Mouse (Mus musculus) stomach, postnatal 0 days (tissue): ENCODE data around the gene Slc28a3.

ENCODE experiments used
- CTCF ChIP-seq: IDR thresholded peaks from 2 replicates; pipeline ENCODE4 v1.5.1; 2016; ENCODE audit warnings: antibody characterized with exemption, low read depth, mild to moderate bottlenecking, moderate library complexity
- EP300 ChIP-seq: optimal IDR thresholded peaks from 2 replicates; pipeline ENCODE3; 2016; ENCODE audit warnings: antibody characterized with exemption

DNA sequence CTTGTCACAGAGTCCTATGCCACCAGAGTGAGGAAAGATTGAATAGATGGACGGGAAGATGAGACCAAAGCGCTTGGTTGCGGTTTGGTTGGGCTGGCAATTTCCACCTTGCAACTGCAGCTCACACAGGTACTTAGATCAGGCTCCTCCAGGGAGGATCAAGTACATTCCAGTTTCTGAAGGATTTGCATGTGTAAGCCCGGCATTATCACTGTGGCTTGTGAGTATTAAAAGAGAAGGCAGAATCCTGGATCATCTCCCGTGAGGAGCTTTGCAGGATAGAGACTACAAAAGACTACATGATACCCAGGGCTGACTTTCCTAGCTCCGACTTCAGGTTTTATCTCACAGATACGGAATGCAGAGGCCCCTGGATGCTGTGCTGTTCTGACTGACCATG, 71.7 kb downstream of the Slc28a3 start:
- TF ChIP-seq CTCF, result no peak
- TF ChIP-seq EP300, result no peak
